Mouse (Mus musculus): Measurements from ENCODE around the gene Gsto1.

Gene Gsto1

DNA sequence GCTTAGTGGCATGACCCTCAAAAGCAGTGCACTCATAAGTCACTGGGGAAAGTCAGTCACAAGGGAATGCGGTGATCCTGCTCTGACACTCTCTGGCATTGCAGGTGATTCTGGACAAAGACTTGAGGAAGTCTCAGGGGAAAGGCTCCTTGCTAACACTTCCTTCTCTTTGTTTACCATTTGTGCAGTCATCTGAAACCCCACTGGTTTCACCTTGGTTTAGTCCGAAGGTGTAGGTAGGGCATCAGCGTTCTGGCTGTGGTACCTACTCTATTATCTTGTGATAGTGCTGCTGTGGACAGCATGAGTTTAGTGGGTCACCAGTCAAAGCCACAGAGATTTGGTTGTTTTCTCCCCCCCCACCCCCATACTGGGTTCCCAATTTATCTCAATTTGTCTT, 5.0 kb upstream of the Gsto1 start:
- ChIA-PET CTCF (no interaction called here), POLR2A (interaction anchor here in 1 of 4 experiments (0.6 kb wide), 1 partner anchor 102 kb away, joined by 5 read pairs; no protein-coding TSS in a partner anchor)

DNA sequence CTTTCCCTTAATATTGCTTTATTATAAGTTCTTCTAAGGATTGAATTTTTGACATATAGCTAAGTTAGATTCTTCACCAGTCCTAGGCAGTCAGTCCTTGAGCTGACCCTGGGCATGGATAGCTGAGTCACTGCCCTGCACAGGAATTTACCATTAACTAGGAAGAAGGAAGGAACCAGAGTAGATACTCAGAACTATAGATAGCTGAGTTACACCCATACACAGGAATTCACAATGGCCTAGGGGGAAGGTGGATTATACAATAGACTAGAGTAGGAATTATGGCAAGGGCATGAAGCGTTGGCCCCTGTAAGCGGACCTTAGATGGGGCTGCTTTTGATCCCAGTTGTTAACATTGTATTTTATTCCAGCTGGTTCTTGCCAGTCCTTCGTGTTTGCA, 2.6 kb upstream of the Gsto1 start:
- POLR2A ChIA-PET: interaction anchor here in 2 of 4 experiments (0.8 to 2.8 kb wide), 4 partner anchors 13 to 17 kb away, joined by 4 to 17 read pairs (median 7); partner anchors contain the start of gene Gsto2 (in 2 of the 2)
- CTCF ChIA-PET: interaction anchor here in 2 of 4 experiments (0.6 to 1.0 kb wide), 2 partner anchors 30 to 33 kb away, joined by 4 read pairs; no protein-coding TSS in a partner anchor

DNA sequence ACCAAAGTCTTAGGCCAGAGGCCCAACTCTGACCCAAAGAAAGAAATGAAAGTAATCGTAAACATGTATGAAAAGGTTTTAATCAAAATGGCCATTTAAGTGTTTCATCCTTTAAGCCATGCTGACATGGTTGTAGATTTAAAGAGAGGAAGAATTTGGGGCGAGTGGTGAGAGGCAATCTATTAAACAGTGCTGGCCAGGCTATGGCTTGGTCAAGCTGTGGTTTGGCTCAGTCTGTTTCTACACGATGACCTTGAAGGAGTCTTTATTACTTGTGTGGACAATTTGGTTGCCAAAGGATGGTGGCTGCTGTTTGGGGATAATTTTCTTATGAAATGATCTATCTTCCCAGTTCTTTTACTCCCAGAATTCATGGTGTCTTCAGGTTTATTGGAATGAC, 1.7 kb upstream of the Gsto1 start:
- ChIA-PET POLR2A (interaction anchor here in 2 of 4 experiments (0.7 to 2.8 kb wide), 3 partner anchors 12 to 14 kb away, joined by 3 to 17 read pairs (median 9); partner anchors contain the start of gene Gsto2 (in 1 of the 2)), CTCF (interaction anchor here in 1 of 4 experiments (1.4 kb wide), 1 partner anchor 13 kb away, joined by 6 read pairs; the partner anchor contains the start of gene Gsto2)

DNA sequence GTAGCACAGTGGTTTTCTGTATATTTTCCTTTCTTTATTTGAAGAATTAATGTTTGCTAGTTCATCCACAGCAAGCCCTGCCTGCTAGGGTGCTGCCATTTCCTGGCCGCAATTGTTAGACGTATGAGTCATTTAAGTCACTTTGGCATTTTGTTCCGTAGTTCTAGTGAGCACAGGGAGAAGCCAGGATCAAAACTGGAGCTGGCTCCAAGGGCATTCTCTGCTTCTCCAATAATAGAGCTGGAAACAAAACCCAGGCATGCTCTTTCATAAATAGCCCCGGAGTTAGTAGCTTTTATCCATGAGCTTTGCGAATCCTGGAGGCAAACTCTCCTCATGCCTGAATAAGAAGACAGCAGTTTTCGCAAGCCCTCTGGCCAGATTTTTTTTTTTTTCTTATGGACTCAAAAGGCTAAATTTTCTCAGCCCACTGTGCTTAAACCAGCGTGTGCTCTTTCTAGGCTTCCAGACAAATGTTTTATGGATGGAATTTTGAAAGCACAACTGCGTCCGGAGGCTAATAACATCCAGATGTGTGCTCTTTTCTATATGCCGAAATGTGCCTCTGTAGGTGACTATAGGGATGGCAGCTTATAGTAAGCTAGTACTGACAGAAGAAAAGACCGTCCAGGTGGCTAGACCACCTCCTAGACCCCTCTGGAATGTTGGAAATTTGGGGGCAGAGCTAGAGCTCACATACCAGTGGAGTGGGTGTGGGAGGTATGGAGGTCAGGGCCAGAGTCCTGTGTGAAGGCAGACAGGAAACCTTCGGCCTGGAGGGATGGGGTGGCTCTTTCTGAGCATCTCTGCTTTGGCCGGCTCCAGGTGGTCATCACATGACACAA, 597 bp upstream of the Gsto1 start:
- POLR2A ChIA-PET: interaction anchor here (0.6 to 2.8 kb wide), 15 partner anchors 11 to 628 kb away, joined by 3 to 17 read pairs (median 3); partner anchors contain the start of gene Gsto2 (in 2 of the 4)

DNA sequence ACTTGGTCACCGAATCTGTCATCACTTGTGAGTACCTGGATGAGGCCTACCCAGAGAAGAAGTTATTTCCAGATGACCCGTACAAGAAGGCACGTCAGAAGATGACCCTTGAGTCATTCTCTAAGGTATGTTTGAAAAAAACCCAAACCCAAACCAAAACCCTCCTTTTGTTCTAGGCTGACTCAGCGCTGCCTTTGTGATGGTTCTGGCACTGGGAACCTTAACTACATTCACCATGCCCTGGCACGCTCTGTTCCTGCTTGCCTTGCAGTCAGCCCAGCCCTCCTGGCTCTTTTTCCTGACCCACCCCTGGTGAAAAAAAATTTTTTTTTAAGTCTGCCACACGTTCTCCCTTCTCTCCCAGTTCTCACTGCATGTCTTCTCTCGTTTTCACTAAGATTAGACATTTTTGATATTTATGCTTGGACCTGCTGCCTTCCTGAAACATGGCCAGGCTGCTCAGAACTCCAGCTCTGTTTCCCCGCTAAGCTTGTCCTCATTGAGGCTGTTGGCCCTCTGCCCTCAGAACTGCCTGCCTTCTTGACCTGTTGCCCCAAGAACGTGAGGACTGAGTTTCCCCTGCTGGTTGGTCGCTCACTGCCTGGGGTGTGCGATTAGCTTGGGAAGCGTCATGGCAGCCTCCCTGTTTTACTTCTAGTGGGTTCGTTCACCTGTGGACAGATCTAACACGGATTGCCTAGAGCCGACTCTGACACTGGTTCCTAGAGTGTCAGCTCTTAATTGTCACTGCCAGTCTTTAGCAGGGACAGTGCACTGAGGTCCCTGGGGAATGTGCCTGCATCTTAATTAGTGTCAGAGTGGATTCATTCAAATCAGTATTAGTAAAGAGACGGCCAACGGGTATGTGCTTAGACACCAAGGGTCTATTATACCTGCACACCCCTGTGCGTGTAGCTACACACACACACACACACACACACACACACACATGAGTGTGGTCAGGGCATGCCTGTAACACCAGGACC, 3.5 kb downstream of the Gsto1 start:
- CTCF ChIA-PET: interaction anchor here in 1 of 4 experiments (1.2 kb wide), 1 partner anchor 24 kb away, joined by 5 read pairs; no protein-coding TSS in a partner anchor
- POLR2A ChIA-PET: interaction anchor here in 1 of 4 experiments (0.6 kb wide), 1 partner anchor 75 kb away, joined by 3 read pairs; no protein-coding TSS in a partner anchor

More for the DNA sequence above, 597 bp upstream of the Gsto1 start:
- CTCF ChIA-PET: interaction anchor here (0.6 to 1.4 kb wide), 8 partner anchors 11 to 881 kb away, joined by 3 to 6 read pairs (median 4); partner anchors contain the start of gene Gsto2 (in 1 of the 4)

DNA sequence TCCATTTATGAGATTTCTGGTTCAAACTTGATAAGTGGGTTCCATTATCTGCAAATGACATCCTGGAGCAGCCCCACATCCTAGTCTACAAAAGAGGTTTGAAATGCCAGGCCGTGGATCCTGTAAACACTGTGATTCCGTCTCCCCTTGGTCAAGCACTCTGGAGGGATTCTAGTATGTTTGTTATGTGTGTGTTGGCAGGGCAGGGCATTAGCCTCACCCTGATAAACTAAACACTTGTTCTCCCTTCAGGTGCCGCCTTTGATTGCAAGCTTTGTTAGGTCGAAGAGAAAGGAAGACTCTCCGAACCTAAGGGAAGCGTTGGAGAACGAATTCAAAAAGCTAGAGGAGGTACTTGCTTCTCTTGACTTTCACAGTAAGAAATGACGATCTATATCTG, 4.4 kb downstream of the Gsto1 start:
- POLR2A ChIA-PET: no interaction called here
- CTCF ChIA-PET: interaction anchor here in 2 of 4 experiments (0.6 to 1.2 kb wide), 2 partner anchors 23 to 171 kb away, joined by 3 to 5 read pairs; no protein-coding TSS in a partner anchor

DNA sequence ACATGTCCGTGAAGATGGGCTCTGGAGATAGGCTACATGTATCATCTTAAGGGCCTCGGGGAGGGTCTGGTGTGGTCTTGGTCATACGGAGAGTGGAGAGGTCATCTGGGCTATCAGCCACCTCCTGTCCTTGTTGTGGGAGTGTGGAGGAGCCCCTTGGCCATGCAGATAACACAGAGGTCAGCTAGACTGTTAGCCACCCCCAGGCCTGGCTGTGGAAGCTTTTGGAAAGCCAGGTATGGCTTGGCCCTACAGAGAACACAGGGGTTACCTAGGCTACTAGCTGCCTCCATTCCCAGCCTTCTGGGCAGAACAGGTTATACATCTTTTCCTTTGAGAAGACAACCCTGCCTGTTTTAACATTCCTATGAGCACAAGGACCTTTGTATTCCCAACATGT, 7.8 kb downstream of the Gsto1 start:
- CTCF ChIA-PET: no interaction called here
- POLR2A ChIA-PET: no interaction called here

DNA sequence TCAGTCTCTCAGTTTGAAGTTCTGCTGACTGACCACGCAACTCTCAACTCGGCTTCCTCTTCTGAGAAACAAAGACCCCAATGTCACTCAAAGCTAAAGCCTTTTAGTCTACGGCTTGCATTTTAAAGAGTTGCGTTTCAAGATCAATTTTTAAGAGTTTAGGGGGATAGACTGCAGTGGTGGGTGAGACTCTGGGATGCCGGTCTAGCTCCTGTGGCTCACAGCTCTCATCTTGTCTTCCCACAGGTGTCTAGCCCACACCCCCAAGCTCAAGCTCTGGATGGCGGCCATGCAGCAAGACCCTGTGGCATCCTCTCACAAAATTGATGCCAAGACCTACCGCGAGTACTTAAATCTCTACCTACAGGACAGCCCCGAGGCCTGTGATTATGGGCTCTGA, 9.3 kb downstream of the Gsto1 start:
- CTCF ChIA-PET: interaction anchor here in 2 of 4 experiments (0.7 to 1.4 kb wide), 2 partner anchors 33 to 508 kb away, joined by 3 to 4 read pairs; no protein-coding TSS in a partner anchor

DNA sequence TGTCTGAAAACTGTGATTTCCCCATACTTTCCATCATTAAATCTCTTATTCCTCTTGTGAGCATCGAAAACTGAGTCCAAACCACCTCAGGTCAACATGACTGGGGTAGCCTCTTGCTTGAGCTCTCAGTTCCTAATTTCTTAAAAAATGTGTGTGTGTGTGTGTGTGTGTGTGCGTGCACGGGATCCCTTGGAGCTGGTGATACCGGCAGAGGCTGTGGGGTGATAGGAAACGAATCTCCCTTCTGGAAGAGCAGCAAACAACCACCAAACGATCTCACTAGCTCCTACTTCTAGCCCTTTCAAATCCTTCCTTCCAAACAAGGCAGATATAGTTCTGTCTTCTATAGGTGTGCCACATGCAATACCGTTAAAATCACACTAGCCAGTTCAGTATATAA, 10.0 kb downstream of the Gsto1 start:
- POLR2A ChIA-PET: interaction anchor here (0.5 to 2.4 kb wide), 12 partner anchors 10 to 328 kb away, joined by 3 to 17 read pairs (median 4); partner anchors contain the start of gene Gsto1 (in 1 of the 4)
- CTCF ChIA-PET: interaction anchor here in 3 of 4 experiments (0.6 to 1.4 kb wide), 5 partner anchors 12 to 508 kb away, joined by 3 to 8 read pairs (median 3); no protein-coding TSS in a partner anchor

More for the DNA sequence above, 9.3 kb downstream of the Gsto1 start:
- POLR2A ChIA-PET: interaction anchor here in 2 of 4 experiments (1.3 to 2.4 kb wide), 2 partner anchors 11 to 18 kb away, joined by 3 to 17 read pairs; no protein-coding TSS in a partner anchor

DNA sequence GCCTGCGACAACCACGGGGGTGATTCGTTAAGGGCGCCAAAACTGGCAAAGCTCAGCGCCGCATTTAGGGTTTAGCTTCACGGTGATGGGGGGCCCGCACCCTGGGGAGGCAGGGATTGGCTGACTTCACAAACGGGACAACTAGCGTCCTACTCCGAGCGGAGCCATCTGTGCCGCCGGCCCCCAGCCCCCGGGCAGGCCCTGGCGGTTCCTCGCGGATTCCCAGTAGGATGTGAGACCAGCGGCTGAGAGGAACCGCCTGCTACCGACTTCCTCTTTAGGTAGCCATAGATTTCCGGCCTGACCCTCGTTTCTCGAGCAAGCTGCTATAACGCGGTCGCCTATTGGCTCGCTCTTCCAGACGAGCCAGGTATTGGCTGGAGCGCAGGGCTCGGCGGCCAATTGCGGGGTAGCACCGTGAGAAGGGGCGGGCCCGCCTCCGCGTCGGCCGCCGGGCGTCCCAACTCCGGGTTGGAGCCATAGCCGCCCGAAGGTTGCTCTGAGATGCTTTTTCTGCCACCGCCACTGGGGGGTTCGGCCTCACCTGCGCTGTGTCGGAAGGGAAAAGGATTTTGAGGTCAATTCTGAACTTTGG, 10.7 kb downstream of the Gsto1 start, which contains the start of gene Gsto2:
Gene Gsto2, plus strand, starts transcription at position 182 of the 595 bp plus-strand sequence.
- CTCF ChIA-PET: interaction anchor here (0.5 to 1.4 kb wide), 9 partner anchors 11 to 509 kb away, joined by 3 to 8 read pairs (median 3); no protein-coding TSS in a partner anchor
- POLR2A ChIA-PET: interaction anchor here (0.5 to 2.4 kb wide), 15 partner anchors 9 to 329 kb away, joined by 3 to 17 read pairs (median 3); partner anchors contain the start of gene Gsto1 (in 1 of the 4)

DNA sequence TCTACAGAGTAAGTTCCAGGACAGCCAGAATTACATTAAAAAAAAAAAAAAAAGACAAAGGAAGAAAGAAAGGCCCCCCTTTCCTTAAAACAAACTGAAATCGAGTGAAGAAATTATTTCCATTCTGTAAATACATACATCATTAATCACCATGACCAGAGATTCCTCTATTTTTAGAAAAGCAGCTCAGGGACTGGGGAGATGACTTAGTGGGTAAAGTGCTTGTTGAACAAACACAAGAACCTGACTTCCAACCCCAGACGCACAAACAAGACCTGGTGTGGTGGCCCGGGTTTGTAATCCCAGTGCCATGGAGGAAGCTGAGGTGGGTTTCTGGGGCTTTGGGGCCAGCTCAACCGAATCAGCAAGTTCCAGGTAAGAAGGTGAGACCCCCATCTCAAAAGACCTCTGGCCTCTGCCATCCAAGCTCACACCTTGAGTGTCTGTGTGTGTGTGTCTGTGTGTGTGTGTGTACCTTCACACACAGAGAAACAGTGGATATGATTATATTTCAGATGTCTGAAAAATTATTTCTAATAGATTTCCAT, 12.9 kb downstream of the Gsto1 start:
- POLR2A ChIA-PET: interaction anchor here in 2 of 4 experiments (0.7 to 0.9 kb wide), 4 partner anchors 34 to 117 kb away, joined by 3 to 4 read pairs (median 3); no protein-coding TSS in a partner anchor

DNA sequence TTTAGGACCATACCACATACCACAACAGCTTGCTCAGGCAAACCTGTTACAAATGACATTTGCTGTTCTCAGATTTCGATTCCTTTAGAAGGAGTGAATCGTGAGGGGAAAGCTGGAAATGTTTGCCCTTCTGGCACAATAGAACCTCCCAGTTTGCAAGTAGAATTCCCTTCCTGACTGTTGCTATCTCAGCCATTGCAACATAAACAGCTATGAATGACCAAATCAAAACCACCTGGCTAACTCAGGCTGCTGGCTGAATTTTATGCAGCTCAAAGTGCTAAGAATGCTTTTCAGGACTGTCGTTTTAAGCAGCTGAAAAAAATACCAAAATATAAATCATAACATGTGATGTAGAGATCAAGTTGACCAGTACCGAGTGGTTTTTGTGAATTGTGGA, 14.2 kb downstream of the Gsto1 start:
- ChIA-PET POLR2A (no interaction called here), CTCF (interaction anchor here in 3 of 4 experiments (0.6 to 2.0 kb wide), 2 partner anchors 14 to 719 kb away, joined by 6 to 7 read pairs (median 6); no protein-coding TSS in a partner anchor)

More for the DNA sequence above, 12.9 kb downstream of the Gsto1 start:
- CTCF ChIA-PET: interaction anchor here in 1 of 4 experiments (0.6 kb wide), 1 partner anchor 547 kb away, joined by 4 read pairs; no protein-coding TSS in a partner anchor

DNA sequence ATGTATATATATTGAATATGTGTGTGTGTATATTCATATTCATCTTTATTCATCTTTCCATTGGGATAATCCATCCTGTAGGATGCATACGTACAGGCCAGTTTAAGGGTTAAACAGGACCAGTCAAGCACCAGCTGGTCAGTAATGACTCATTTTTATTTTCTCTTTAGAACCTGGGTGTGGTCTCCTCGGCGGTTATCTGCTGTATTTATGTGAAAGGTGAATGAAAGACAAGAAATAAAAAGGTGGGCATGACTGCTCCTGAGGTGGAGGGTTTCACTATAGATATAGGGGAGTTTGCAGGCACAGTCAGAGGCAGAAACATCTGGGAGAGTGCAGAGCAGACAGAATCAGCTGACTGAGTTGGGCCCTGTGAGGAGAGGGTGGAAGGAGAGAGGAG, 14.7 kb downstream of the Gsto1 start:
- ChIA-PET CTCF (interaction anchor here in 3 of 4 experiments (0.6 to 2.0 kb wide), 2 partner anchors 13 to 720 kb away, joined by 6 to 7 read pairs (median 6); no protein-coding TSS in a partner anchor), POLR2A (interaction anchor here in 1 of 4 experiments (0.6 kb wide), 1 partner anchor 984 kb away, joined by 3 read pairs; no protein-coding TSS in a partner anchor)

DNA sequence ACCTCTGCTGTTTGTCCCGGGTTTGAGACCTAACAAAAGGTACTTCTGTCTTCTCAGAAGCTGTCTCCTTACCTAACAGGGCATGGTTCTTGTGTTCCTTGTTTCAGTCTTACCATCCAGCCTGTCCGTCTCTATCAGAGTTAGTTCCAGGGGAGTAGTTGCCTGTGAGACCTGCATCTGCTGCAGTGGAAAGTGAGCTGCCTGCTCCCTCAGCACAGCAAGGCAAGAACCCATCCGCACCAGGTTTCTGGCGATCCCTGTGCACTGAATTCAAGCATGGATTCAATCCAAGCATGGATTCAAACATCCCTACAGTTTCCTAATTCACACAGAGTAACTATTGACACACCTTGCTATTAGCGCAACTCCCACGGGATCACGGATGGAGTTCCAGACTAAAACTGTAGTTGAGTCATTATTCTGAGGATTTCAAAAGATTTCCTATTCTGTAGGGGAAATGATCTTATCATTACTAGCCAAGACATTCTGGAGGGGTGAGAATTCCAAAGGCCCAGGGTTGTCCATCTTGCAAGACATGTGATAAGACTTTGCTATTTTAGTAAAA, 15.4 kb downstream of the Gsto1 start:
- CTCF ChIA-PET: interaction anchor here in 2 of 4 experiments (1.9 to 2.0 kb wide), 1 partner anchor 12 kb away, joined by 6 read pairs; no protein-coding TSS in a partner anchor
- POLR2A ChIA-PET: interaction anchor here in 1 of 4 experiments (0.6 kb wide), 2 partner anchors 338 to 985 kb away, joined by 3 read pairs; no protein-coding TSS in a partner anchor

DNA sequence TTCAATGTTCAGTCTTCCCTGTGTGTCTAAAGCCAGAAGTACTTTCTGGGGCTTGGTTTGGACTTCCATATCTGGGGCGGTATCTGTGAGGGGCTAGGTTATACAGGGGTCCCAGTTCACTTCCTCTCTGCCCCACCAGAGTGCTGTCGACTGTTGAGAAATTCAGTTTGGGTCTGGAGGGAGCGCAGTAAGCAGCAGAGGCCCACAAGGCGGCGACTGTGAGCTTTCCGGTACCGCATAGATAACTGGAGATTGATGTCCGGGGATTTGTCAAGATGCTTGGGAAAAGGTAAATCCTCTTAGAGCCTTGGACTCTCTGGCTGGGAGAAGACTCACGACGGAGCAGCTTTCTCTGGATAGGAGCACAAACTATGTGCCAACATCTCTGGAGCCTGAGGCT, 16.7 kb downstream of the Gsto1 start:
- CTCF ChIA-PET: interaction anchor here in 2 of 4 experiments (0.7 to 3.5 kb wide), 2 partner anchors 11 kb away, joined by 3 to 24 read pairs; no protein-coding TSS in a partner anchor
- POLR2A ChIA-PET: no interaction called here

DNA sequence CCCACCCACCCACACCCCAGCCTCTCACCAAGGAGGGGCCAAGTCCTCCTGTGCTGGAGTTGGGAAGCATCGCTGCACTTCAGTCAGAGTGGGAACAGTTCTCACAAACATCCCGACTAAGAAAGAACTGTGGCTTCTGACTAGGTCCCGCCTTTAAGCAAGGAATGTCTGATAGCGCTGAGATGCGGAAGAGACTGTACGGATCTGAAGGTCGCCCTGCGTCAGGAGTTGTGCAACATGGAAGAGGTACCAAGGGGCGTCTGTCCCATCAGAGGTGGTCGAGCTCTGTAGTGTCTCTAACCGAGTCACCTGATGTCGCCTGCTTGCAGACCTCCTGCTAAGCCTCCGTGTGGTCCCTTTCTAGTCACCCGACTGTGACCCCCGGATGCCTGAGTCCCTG, 21.5 kb downstream of the Gsto1 start:
- CTCF ChIA-PET: interaction anchor here in 2 of 4 experiments (0.7 to 0.8 kb wide), 2 partner anchors 9 to 11 kb away, joined by 3 read pairs; no protein-coding TSS in a partner anchor

More for the DNA sequence above, 21.5 kb downstream of the Gsto1 start:
- POLR2A ChIA-PET: interaction anchor here in 2 of 4 experiments (0.7 kb wide), 2 partner anchors 51 to 206 kb away, joined by 3 to 6 read pairs; no protein-coding TSS in a partner anchor

All from embryonic stem cell, embryonic (primary cell).